Mouse (Mus musculus): ENCODE data around the gene Rbpjl. TPM values are rescaled to one million over a fixed set of nuclear protein-coding genes. Genes with fewer than 3 reads are reported as not detected.

The Rbpjl gene
- polyA plus RNA-seq, 1 experiment from 2014 or later: 0.06 TPM

DNA sequence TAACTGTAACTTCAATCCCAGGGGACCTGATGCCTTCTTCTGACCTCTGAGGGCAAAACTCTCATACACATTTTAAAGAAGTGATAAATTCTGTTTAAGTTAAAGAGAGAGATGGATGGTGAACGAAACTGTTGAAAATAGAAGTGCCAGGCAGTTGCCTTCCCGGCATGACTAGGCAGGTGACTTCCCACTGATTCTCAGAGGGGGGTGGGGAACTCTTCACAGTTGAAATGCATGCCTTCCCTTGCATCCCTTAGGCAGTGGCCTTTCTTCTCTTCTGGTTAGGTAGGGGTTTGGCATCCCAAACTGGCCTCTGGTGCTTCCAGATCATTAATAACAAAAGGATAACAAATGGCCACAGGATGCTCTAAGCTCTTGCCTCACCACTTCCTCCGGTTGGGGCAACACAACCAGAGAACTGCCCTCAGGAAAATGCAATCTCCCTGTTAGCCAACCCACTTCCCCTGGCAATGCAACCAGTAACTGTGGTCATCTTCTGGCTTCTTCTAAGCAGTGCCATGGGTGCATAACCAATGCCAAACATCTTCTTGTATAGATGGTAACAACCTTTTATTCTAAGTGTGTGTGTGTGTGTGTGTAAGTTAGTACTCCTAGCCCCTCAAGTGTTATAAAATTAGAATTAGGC, 30.4 kb upstream of the Rbpjl start:
- ChIA-PET POLR2A (interaction anchor here (0.8 kb wide), 1 partner anchor 916 kb away, joined by 6 read pairs; no protein-coding TSS in a partner anchor), CTCF (interaction anchor here (1.3 kb wide), 1 partner anchor 16 kb away, joined by 4 read pairs; the partner anchor contains the start of gene Slpi)
- no peak for TF ChIP-seq CTCF (IDR thresholded peaks at IDR 0.05)
- no peaks in the 10 kb centered on the region for H3K27me3 ChIP-seq
- ATAC-seq: no peak
- in situ Hi-C loops (cut with MboI; ENCODE audit: low pct_unique_long_range_greater_than_20kb): no loop called here
- DNase-seq (ENCODE audit: low read depth, low spot score): no peak

DNA sequence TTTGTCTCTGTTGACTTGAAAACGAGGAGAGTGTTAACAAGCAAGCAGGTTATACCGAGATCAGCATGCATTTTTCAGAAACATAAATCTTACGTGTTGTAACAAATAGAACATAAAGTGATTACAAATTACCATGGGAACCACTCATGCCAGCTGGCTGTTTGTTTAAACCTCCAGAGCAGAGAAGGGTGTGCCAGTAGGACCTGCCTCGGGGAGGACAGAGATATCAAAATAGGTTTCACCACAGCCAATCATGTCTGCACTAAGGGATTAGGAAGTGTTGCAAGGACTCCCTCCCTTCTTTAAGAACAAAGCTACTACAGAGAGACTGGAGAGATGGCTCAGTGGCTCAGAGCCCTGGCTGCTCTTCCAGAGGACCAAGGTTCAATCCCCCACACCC, 29.8 kb upstream of the Rbpjl start:
- ChIA-PET CTCF (no interaction called here), POLR2A (no interaction called here)
- no peaks in the 10 kb centered on the region for H3K27me3 ChIP-seq
- in situ Hi-C loops (cut with MboI; ENCODE audit: low pct_unique_long_range_greater_than_20kb): no loop called here
- no peak for TF ChIP-seq CTCF (IDR thresholded peaks at IDR 0.05)
- no peak for DNase-seq (ENCODE audit: low read depth, low spot score)
- no peak for ATAC-seq

DNA sequence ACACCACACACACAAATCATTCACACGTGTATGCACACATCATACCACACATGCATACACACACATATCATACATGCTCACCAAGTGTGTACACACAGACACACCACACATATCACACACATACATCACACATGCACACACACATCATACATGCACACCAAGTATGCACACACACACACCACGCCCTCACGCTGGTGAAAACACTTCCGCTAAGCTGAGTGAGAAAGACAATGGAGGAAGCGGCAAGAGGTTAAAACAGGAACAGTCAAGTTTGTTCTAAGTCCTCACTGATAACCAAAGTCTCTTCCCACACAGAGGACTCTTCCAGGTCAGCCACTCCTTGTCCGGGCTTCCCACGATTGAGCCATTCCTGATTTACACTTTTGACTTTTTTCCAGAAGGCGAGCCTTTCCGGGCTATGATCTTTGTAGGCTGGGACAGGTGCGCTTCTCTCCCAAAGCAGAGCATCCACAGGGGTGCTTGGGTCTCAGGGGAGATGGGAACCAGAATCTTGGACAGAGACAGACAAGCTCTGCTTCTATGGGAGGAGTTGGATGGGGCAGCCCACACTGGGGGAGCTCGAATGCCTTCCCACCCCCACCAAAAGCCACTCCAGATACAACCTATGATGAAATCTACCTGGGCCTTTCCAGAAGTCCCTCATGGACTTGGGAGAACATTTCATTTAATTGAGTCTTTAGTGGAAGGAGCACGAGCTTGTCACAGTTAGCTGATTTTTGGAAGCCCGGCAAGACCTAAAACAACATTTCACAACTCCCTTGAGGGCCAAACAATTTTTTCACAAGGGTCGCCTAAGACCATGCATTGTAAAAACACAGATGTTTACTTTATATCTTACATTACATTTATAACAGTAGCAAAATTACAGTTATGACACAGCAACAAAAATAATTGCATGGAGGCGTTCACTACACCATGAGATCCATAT, 25.2 kb upstream of the Rbpjl start:
- TF ChIP-seq CTCF (IDR thresholded peaks at IDR 0.05): no peak
- H3K27me3 ChIP-seq: no peaks in the 10 kb centered on the region
- no peak for ATAC-seq
- no peak for DNase-seq (ENCODE audit: low read depth, low spot score)
- ChIA-PET CTCF (interaction anchor here (1.5 kb wide), 1 partner anchor 12 kb away, joined by 3 read pairs; no protein-coding TSS in a partner anchor), POLR2A (no interaction called here)
- in situ Hi-C loops (cut with MboI; ENCODE audit: low pct_unique_long_range_greater_than_20kb): no loop called here

DNA sequence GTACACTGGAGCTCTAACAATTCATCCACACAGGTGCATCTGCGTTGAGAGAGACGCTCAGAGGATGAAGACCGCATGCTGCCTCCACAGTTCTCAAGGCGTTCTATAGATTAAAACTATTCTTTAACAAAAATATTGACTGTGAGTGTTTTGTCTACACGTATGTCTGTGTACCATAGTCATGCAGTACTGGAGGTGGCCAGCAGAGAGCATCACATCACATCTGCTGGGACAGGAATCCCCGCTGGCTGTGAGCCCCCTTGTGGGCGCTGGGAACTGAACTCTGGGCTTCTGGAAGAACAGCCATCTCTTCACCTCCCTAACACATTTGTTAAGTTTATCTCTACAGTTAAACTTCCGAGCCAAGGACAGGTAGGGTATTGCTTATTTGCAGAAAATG, 21.2 kb upstream of the Rbpjl start:
- in situ Hi-C loops (cut with MboI; ENCODE audit: low pct_unique_long_range_greater_than_20kb): loop anchor here (10.0 kb wide), 2 partner anchors 247 to 277 kb away; no protein-coding TSS in a partner anchor
- POLR2A ChIA-PET: interaction anchor here (0.6 kb wide), 1 partner anchor 280 kb away, joined by 3 read pairs; no protein-coding TSS in a partner anchor
- no peaks in the 10 kb centered on the region for H3K27me3 ChIP-seq
- DNase-seq (ENCODE audit: low read depth, low spot score) (no peak), ATAC-seq (no peak)
- CTCF ChIA-PET: no interaction called here
- peak; percentile 40 for TF ChIP-seq CTCF (IDR thresholded peaks at IDR 0.05)

DNA sequence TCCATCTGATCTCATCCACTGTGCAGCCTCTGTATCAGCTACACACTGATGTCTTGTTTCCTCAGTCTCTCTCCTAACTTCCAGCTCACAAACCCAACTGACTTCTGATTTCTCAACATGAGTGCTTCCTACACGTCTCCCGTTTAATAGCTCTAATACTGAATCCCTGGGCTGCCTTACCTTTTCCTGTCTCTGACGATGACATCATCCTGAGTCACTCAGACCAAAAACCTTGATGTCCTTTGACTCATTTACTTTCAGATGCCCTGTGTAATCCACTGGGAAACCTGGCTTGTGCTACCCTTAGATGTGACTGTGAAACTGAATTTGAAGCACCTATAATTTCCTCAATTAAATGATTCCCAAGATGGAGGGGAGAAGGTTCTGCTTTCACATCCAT, 20.0 kb upstream of the Rbpjl start:
- no peaks in the 10 kb centered on the region for H3K27me3 ChIP-seq
- no peak for ATAC-seq
- in situ Hi-C loops (cut with MboI; ENCODE audit: low pct_unique_long_range_greater_than_20kb): loop anchor here (10.0 kb wide), 2 partner anchors 248 to 278 kb away; no protein-coding TSS in a partner anchor
- TF ChIP-seq CTCF (IDR thresholded peaks at IDR 0.05): no peak
- ChIA-PET CTCF (interaction anchor here (1.3 to 1.8 kb wide), 2 partner anchors 18 to 26 kb away, joined by 3 to 4 read pairs; no protein-coding TSS in a partner anchor), POLR2A (interaction anchor here (1.1 kb wide), 1 partner anchor 17 kb away, joined by 3 read pairs; no protein-coding TSS in a partner anchor)
- DNase-seq (ENCODE audit: low read depth, low spot score): peak; percentile 51

DNA sequence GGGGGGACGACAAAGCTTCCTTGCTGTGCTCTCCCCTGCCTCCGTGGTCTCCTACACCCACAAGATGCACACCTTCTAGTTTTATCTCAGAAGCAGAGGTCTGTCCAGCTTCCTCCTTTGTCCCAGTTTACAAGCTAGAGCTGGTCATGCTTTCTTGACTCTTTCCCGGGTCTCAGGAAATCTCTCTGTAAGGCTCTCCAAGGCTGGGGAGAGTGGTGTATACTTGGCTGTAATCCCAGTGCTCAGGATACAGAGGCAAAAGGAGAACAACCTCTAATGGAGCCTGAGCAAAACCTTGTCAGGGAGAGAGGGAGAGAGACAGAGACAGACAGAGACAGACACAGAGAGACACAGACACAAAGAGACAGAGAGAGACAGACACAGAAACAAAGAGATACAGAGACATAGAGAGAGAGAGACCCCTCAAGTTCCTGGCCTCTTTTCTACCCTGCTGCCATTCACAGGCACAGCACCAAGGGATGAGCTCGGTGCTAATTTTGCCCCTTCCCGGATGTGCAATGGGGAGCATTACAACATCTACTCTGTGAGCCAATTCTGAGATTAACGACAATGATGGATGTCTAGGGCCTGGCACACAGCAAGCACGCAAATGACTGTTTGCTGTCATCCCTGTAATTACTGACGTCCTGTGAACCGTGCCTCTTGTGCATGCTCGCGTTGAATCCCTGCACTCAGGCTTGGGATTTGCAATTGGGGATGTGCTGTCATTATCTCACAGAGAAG, 19.1 kb upstream of the Rbpjl start:
- POLR2A ChIA-PET: interaction anchor here (1.1 kb wide), 1 partner anchor 16 kb away, joined by 3 read pairs; no protein-coding TSS in a partner anchor
- peak; percentile 15 for ATAC-seq
- in situ Hi-C loops (cut with MboI; ENCODE audit: low pct_unique_long_range_greater_than_20kb): loop anchor here (10.0 kb wide), 2 partner anchors 249 to 279 kb away; no protein-coding TSS in a partner anchor
- peak; percentile 64 for DNase-seq (ENCODE audit: low read depth, low spot score)
- H3K27me3 ChIP-seq: no peaks in the 10 kb centered on the region
- TF ChIP-seq CTCF (IDR thresholded peaks at IDR 0.05): no peak
- CTCF ChIA-PET: interaction anchor here (0.8 to 1.8 kb wide), 6 partner anchors 15 to 27 kb away, joined by 3 to 4 read pairs (median 3); no protein-coding TSS in a partner anchor

DNA sequence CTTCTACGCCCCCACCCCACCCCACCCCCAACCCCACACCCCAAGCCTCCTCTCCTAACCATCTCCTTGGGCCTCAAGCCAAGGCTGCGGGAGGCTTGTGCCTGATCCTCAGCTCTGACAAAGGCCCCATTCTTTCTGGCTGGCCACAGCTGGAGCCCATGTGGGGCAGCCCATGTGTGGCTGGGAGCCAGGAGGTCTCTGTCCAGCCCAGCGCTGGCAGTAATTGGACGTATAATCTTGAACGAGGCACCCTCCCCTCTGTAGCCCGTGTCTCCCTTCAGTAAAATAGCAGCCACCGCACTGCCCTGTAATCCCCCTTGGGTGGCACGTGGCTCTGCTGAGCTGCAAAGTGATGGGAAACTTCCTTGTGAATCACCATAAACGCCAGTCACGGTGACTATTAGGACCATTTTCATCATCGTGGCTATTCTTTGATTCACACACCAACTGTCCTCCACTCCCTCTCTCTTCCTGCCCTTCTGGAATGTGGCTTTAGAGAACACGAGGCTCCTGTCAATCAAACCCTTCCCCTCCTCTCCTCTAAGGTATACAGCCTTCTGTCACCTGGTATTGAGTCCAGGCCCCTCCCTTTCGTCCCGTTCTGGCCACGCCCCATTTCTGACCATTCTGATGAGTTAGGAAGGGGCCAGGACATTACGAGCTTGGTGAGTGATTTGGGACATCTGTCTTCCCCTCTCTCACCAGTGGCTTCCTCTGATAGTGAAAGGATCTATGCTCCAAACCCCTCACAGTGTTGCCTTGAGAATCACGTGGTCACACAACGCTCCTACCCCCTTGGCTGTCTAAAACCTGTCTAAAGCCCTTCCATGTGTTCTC, 16.8 kb upstream of the Rbpjl start:
- ATAC-seq (peak; percentile 79), DNase-seq (ENCODE audit: low read depth, low spot score) (peak; percentile 94)
- in situ Hi-C loops (cut with MboI; ENCODE audit: low pct_unique_long_range_greater_than_20kb): loop anchor here (5.0 to 10.0 kb wide), 3 partner anchors 34 to 281 kb away; no protein-coding TSS in a partner anchor
- POLR2A ChIA-PET: no interaction called here
- no peaks in the 10 kb centered on the region for H3K27me3 ChIP-seq
- TF ChIP-seq CTCF (IDR thresholded peaks at IDR 0.05): no peak
- CTCF ChIA-PET: interaction anchor here (0.7 to 2.9 kb wide), 11 partner anchors 13 to 319 kb away, joined by 3 to 12 read pairs (median 4); no protein-coding TSS in a partner anchor

DNA sequence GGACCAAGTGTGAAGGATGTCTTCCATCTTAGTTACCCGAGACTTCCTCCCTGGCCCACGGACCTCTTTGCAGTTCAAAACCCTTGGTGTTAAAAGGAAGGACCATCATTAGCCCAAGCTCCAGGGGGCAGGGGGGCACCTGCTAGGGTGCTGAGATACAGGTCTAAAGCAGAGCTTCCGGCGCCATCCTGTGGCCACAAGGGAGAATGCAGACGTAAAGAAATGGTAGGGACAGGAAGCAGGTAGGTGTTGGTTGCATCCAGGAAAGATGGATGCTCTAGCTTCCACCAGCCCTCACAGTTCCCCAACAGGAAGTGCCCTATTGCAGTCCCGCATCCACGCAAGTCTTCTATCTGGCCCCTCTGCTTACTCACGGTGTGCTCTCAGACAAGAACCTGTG, 16.0 kb upstream of the Rbpjl start:
- in situ Hi-C loops (cut with MboI; ENCODE audit: low pct_unique_long_range_greater_than_20kb): loop anchor here (5.0 to 10.0 kb wide), 3 partner anchors 35 to 282 kb away; no protein-coding TSS in a partner anchor
- no peak for DNase-seq (ENCODE audit: low read depth, low spot score)
- no peaks in the 10 kb centered on the region for H3K27me3 ChIP-seq
- ChIA-PET CTCF (interaction anchor here (0.7 to 2.9 kb wide), 11 partner anchors 12 to 298 kb away, joined by 3 to 12 read pairs (median 5); no protein-coding TSS in a partner anchor), POLR2A (no interaction called here)
- no peak for ATAC-seq
- TF ChIP-seq CTCF (IDR thresholded peaks at IDR 0.05): peak; percentile 88

DNA sequence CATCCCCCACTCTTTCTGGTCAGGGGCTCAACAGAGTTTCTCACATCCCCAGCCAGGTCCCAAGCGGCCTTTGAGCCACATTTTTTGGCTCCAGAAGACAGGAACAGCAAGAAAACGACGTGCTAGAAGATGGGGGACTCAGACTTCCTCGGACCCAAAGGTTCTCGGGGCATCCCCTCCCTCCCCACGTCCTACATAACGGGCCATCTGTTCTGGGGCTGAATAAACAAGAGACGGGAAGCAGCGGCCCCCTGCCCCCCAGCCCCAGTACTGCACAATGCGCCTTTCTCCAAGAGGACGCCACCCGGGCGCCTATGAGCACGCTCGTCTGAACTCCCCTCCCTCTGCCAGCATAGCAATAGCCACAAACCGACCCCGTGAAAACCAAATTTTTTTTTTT, 13.9 kb upstream of the Rbpjl start, which contains the start of gene Slpi:
TSS of gene Slpi (minus strand) at position 76 of the 400 bp plus-strand sequence.
- no peaks in the 10 kb centered on the region for H3K27me3 ChIP-seq
- ChIA-PET POLR2A (interaction anchor here (0.6 kb wide), 1 partner anchor 73 kb away, joined by 3 read pairs; no protein-coding TSS in a partner anchor), CTCF (interaction anchor here (0.9 to 3.5 kb wide), 20 partner anchors 9 to 283 kb away, joined by 3 to 22 read pairs (median 6); partner anchors contain the start of gene Rbpjl)
- TF ChIP-seq CTCF (IDR thresholded peaks at IDR 0.05): no peak
- in situ Hi-C loops (cut with MboI; ENCODE audit: low pct_unique_long_range_greater_than_20kb): loop anchor here (5.0 to 10.0 kb wide), 3 partner anchors 37 to 284 kb away; no protein-coding TSS in a partner anchor
- no peak for DNase-seq (ENCODE audit: low read depth, low spot score)
- ATAC-seq: no peak
